Mouse (Mus musculus) ES-E14 (cell line): ENCODE measurements around the gene Pou2f2. TPM values are rescaled to one million over a fixed set of nuclear protein-coding genes. Genes with fewer than 3 reads are reported as not detected.
A peak's percentile ranks its signal among the peaks of the same experiment; 100 is the strongest.

Source experiments
- DNase-seq: peaks from one replicate; pipeline ENCODE4 v3.0.0-alpha.2; 2013; ENCODE audit warnings: low read depth, low spot score
- H3K27ac ChIP-seq: 2 replicates; pipeline ENCODE4 v1.5.1; 2012; ENCODE audit warnings: low read depth, mild to moderate bottlenecking, low read length, moderate library complexity, mixed read lengths; ENCODE audit not compliant: poor library complexity, insufficient read depth, severe bottlenecking
- H3K36me3 ChIP-seq: 2 replicates; pipeline ENCODE4 v1.6.1; 2012; ENCODE audit warnings: mild to moderate bottlenecking, low read length, moderate library complexity, mixed read lengths; ENCODE audit not compliant: control insufficient read depth, poor library complexity, insufficient read depth, severe bottlenecking
- H3K4me1 ChIP-seq, 2 experiments: fragments of 150-350 bp in 1 of 2; sonication (generic) in 1 of 2; 2 replicates each; pipeline ENCODE4 v1.6.1; 2012; ENCODE audit warnings: low read length in 2 of 2, mild to moderate bottlenecking in 1 of 2, mixed read lengths in 1 of 2; ENCODE audit not compliant: control insufficient read depth in 2 of 2, insufficient read depth in 2 of 2, poor library complexity in 1 of 2
- H3K4me3 ChIP-seq, 2 experiments: fragments of 150-350 bp in 1 of 2; sonication (generic) in 1 of 2; 2 replicates each; pipeline ENCODE4 v1.5.1; 2012; ENCODE audit warnings: low read length in 2 of 2, low read depth in 1 of 2, mild to moderate bottlenecking in 1 of 2, mixed read lengths in 1 of 2; ENCODE audit not compliant: insufficient read depth in 1 of 2, poor library complexity in 1 of 2, severe bottlenecking in 1 of 2
- H3K9ac ChIP-seq: 2 replicates; pipeline ENCODE4 v1.6.1; 2012; ENCODE audit warnings: low read depth, mild to moderate bottlenecking, low read length, mixed read lengths; ENCODE audit not compliant: poor library complexity, insufficient read depth, severe bottlenecking
- H3K9me3 ChIP-seq: fragments of 150-350 bp; sonication (generic); 2 replicates; pipeline ENCODE4 v1.6.1; 2012; ENCODE audit warnings: low read depth, mild to moderate bottlenecking, low read length; ENCODE audit not compliant: control insufficient read depth, insufficient read depth
- CHD2 ChIP-seq: IDR thresholded peaks from 2 replicates; pipeline ENCODE4 v1.6.1; 2014; ENCODE audit warnings: mild to moderate bottlenecking, low read depth, low read length, inconsistent platforms
- HCFC1 ChIP-seq: IDR thresholded peaks from 2 replicates; pipeline ENCODE4 v1.6.1; 2012; ENCODE audit warnings: low read length, inconsistent platforms, borderline replicate concordance; ENCODE audit not compliant: insufficient read depth
- MAFK ChIP-seq: IDR thresholded peaks from 2 replicates; pipeline ENCODE4 v1.6.1; 2014; ENCODE audit warnings: mild to moderate bottlenecking, low read depth, low read length, inconsistent platforms; ENCODE audit not compliant: insufficient read depth
- ZC3H11A ChIP-seq: IDR thresholded peaks from 2 replicates; pipeline ENCODE4 v1.6.1; 2012; ENCODE audit warnings: low read depth, mild to moderate bottlenecking, inconsistent platforms, low read length, borderline replicate concordance
- ZNF384 ChIP-seq: IDR thresholded peaks from 2 replicates; pipeline ENCODE4 v1.6.1; 2012; ENCODE audit warnings: low read depth, low read length, inconsistent platforms
- in situ Hi-C, 2 experiments: fragments of 600-800 bp; cut with MboI; formaldehyde crosslinking; loops; one replicate each; pipeline ENCODE4 v1.15.1; 2025; ENCODE audit warnings: low sequenced_read_pairs in 2 of 2, inconsistent platforms in 1 of 2; ENCODE audit not compliant: unreplicated experiment in 2 of 2
- total RNA-seq: library from RNA; depleted of rRNA; stranded (reverse); fragments of 300-350 nt; gene quantifications from 2 replicates; pipeline ENCODE4 v1.2.3, GENCODE M21; 2012

Pou2f2 gene
- total RNA-seq, 1 experiment = 2.4 TPM

- H3K27ac ChIP-seq = no peak overlapping the region
- peaks cover 7% of the 10 kb centered on the region for H3K36me3 ChIP-seq
- DNase-seq = no peak
These were observed 92.1 kb downstream of the Pou2f2 start for GRCm38 (mm10) chr7:25087256-25087912.

GRCm38 (mm10) chr7:25086656-25087055 lies 92.9 kb downstream of the Pou2f2 start:
- no peak overlapping the region for H3K27ac ChIP-seq
- H3K4me3 ChIP-seq = no peak overlapping the region
- peaks cover 14% of the 10 kb centered on the region for H3K36me3 ChIP-seq
- peaks cover 3 to 24% of the 10 kb centered on the region in 2 experiments; a peak in 3 of 4 replicates for H3K4me1 ChIP-seq
- TF ChIP-seq MAFK = no peak
- TF ChIP-seq HCFC1 = no peak
- no peak for TF ChIP-seq ZNF384
- no peak for TF ChIP-seq ZC3H11A
- TF ChIP-seq CHD2 = no peak
- H3K9ac ChIP-seq = no peak overlapping the region
- in situ Hi-C loops = no loop called here
- H3K9me3 ChIP-seq = no peaks in the 10 kb centered on the region
- no peak for DNase-seq

More at GRCm38 (mm10) chr7:25087256-25087912, 92.1 kb downstream of the Pou2f2 start:
- Histone ChIP-seq H3K9ac (no peak overlapping the region), H3K4me1 (peaks cover 3 to 18% of the 10 kb centered on the region in 2 experiments; a peak in 3 of 4 replicates), H3K9me3 (no peaks in the 10 kb centered on the region), H3K4me3 (no peak overlapping the region)
- TF ChIP-seq ZNF384 (no peak), CHD2 (no peak), HCFC1 (no peak), MAFK (no peak), ZC3H11A (no peak)
- in situ Hi-C loops = no loop called here

GRCm38 (mm10) chr7:25084621-25085020 lies 94.9 kb downstream of the Pou2f2 start:
- Histone ChIP-seq H3K4me1 (peaks cover 3 to 29% of the 10 kb centered on the region in 2 experiments; a peak in 3 of 4 replicates), H3K4me3 (no peak overlapping the region), H3K27ac (no peak overlapping the region), H3K9me3 (no peaks in the 10 kb centered on the region), H3K9ac (no peak overlapping the region), H3K36me3 (peaks cover 34% of the 10 kb centered on the region)
- TF ChIP-seq ZC3H11A = no peak
- no peak for TF ChIP-seq ZNF384
- TF ChIP-seq MAFK = no peak
- no peak for TF ChIP-seq CHD2
- TF ChIP-seq HCFC1 = no peak
- DNase-seq = no peak
- in situ Hi-C loops = no loop called here

GRCm38 (mm10) chr7:25082510-25082909 lies 97.0 kb downstream of the Pou2f2 start:
- no peak for DNase-seq
- in situ Hi-C loops = no loop called here
- peak; percentile 25; the same call in 1 of the 2 replicates for TF ChIP-seq ZC3H11A
- no peak for TF ChIP-seq ZNF384

More at GRCm38 (mm10) chr7:25082510-25082909, 97.0 kb downstream of the Pou2f2 start:
- Histone ChIP-seq H3K4me3 (no peak overlapping the region), H3K4me1 (peaks cover 6 to 26% of the 10 kb centered on the region in 2 experiments; a peak in 3 of 4 replicates), H3K27ac (no peak overlapping the region), H3K36me3 (peaks cover 37% of the 10 kb centered on the region), H3K9ac (no peak overlapping the region), H3K9me3 (no peaks in the 10 kb centered on the region)
